Mouse (Mus musculus): Measurements from ENCODE around the gene Stag1. TPM values are rescaled to one million over a fixed set of nuclear protein-coding genes. Genes with fewer than 3 reads are reported as not detected.

Gene Stag1
- polyA plus RNA-seq, 1 experiment from 2014 or later, result 42.7 TPM

DNA sequence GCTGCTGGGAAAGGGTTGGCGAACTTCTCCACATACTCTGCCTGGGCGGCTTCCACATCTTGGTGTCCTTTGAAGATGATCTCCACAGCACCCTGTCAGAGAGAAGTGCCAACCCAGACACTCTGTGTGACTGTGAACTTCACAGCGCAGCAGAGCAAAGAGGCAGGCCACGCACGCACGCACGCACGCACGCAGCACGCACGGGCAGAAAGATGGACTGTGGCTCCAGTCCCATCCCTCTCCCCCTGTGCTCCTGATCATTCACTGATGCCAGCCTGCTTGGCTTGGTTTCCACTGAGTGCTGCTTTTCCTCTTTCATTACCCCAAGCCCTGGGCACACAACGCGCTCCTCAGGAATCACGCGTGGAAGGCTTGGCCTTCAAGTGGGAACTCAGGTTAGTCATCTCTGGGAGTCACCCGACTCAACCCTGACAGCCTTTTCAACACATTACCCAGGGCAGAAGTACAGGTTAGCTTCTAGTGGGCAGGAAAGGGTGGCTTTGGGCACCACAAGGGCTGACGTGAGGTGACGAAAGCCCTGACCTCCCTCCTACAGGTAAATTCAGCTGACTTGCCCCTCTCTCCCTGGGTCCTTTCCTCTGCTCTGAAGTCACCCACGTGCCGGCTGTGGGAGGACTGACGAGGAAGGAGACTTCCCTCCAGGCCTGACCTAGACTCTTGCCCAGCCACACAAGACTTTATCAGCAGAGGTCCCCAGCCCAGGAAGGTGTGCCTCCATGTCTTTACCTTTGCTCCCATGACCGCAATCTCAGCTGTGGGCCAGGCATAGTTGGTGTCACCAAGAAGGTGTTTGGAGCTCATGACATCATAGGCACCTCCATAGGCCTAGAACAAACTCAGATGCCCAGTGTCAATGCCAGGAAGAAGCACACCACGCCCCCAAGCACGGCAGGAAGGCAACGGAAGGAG lies 387.0 kb downstream of the Stag1 start:
- Histone ChIP-seq H3K27me3 (replicated peaks) (no peaks in the 10 kb centered on the region), H3K4me2 (replicated peaks) (no peak overlapping the region), H3K4me3 (no peak overlapping the region), H3K27ac (no peak overlapping the region), H3K36me3 (peaks cover 18% of the 10 kb centered on the region), H3K9me3 (peaks cover 9% of the 10 kb centered on the region), H3K4me1 (no peaks in the 10 kb centered on the region), H3K9ac (no peak overlapping the region)
- ATAC-seq (ENCODE audit: low FRiP score, low read depth), result no peak
- 92% methylated on average over 25 of the region's 25 CpGs for WGBS

GRCm38 (mm10) chr9:100987006-100987405 lies 389.4 kb downstream of the Stag1 start:
- Histone ChIP-seq H3K9me3 (peaks cover 12% of the 10 kb centered on the region), H3K4me2 (replicated peaks) (no peak overlapping the region), H3K4me3 (no peak overlapping the region), H3K36me3 (peaks cover 18% of the 10 kb centered on the region), H3K9ac (no peak overlapping the region), H3K4me1 (no peaks in the 10 kb centered on the region), H3K27me3 (replicated peaks) (no peaks in the 10 kb centered on the region), H3K27ac (no peak overlapping the region)
- 92% methylated on average over 5 of the region's 5 CpGs for WGBS
- no peak for ATAC-seq (ENCODE audit: low FRiP score, low read depth)

DNA sequence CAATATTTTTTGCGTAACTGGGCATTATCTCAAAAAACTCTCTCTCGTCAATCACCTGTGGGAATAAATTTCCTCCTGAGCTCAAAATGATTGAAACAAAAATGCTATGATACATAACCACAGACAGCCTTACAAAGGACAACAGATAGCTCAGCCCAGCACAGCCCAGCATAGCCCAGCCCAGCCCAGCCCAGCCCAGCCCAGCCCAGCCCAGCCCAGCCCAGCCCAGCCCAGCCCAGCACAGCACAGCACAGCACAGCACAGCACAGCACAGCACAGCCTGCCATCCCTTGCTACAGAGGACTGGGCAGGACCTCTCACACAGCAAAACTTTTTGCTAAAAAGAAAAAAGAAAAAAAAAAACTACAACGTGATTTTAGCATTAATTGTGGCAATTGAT lies 390.3 kb downstream of the Stag1 start:
- 93% methylated on average over 3 of the region's 3 CpGs for WGBS
- Histone ChIP-seq H3K27me3 (replicated peaks) (no peaks in the 10 kb centered on the region), H3K36me3 (peaks cover 18% of the 10 kb centered on the region), H3K4me1 (no peaks in the 10 kb centered on the region), H3K4me3 (no peak overlapping the region), H3K9me3 (peaks cover 12% of the 10 kb centered on the region), H3K9ac (no peak overlapping the region), H3K27ac (no peak overlapping the region), H3K4me2 (replicated peaks) (no peak overlapping the region)
- no peak for ATAC-seq (ENCODE audit: low FRiP score, low read depth)

DNA sequence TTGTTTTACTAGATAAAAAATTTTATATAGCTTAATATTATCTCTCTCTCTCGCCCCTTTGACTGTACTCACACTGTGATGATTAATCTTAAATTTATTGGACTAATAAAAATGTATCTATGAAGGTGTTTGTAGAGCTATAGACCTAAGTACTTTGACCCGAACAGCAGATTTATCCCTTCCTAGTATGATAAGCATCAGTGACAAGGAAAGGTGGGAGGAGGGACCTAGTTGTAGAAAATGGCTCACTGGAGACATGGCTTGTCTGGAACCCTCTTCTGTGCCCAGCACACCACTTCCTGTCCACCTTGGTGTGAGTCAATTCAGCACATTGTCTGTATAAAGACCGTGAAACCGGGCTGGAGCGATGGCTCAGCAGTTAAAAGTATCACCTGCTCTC lies 393.0 kb downstream of the Stag1 start:
- WGBS, result 88% methylated on average over 5 of the region's 5 CpGs
- no peak for ATAC-seq (ENCODE audit: low FRiP score, low read depth)
- no peak overlapping the region for H3K9ac ChIP-seq
- H3K4me3 ChIP-seq, result no peak overlapping the region
- peaks cover 21% of the 10 kb centered on the region for H3K36me3 ChIP-seq
- no peaks in the 10 kb centered on the region for H3K4me1 ChIP-seq
- H3K27me3 ChIP-seq (replicated peaks), result no peaks in the 10 kb centered on the region
- H3K4me2 ChIP-seq (replicated peaks), result no peak overlapping the region
- H3K27ac ChIP-seq, result no peak overlapping the region
- peaks cover 12% of the 10 kb centered on the region for H3K9me3 ChIP-seq

- H3K9me3 ChIP-seq, result peaks cover 12% of the 10 kb centered on the region
- no peak overlapping the region for H3K4me2 ChIP-seq (replicated peaks)
- no peak overlapping the region for H3K9ac ChIP-seq
- WGBS, result 91% methylated on average over 2 of the region's 2 CpGs
- peaks cover 20% of the 10 kb centered on the region for H3K36me3 ChIP-seq
- no peak overlapping the region for H3K4me3 ChIP-seq
- no peak overlapping the region for H3K27ac ChIP-seq
- H3K27me3 ChIP-seq (replicated peaks), result no peaks in the 10 kb centered on the region
- ATAC-seq (ENCODE audit: low FRiP score, low read depth), result no peak
- no peaks in the 10 kb centered on the region for H3K4me1 ChIP-seq
Observed at GRCm38 (mm10) chr9:100991321-100991720, 393.7 kb downstream of the Stag1 start.

- no peaks in the 10 kb centered on the region for H3K27me3 ChIP-seq (replicated peaks)
- H3K4me2 ChIP-seq (replicated peaks), result no peak overlapping the region
- peaks cover 20% of the 10 kb centered on the region for H3K36me3 ChIP-seq
- no peaks in the 10 kb centered on the region for H3K4me1 ChIP-seq
- no peak for ATAC-seq (ENCODE audit: low FRiP score, low read depth)
- no peak overlapping the region for H3K9ac ChIP-seq
- peaks cover 12% of the 10 kb centered on the region for H3K9me3 ChIP-seq
- no peak overlapping the region for H3K4me3 ChIP-seq
- H3K27ac ChIP-seq, result no peak overlapping the region
- WGBS, result 89% methylated on average over 2 of the region's 2 CpGs
Observed at GRCm38 (mm10) chr9:100992191-100992590, 394.6 kb downstream of the Stag1 start.

GRCm38 (mm10) chr9:100993937-100994336 lies 396.3 kb downstream of the Stag1 start:
- no peak overlapping the region for H3K9ac ChIP-seq
- no peak overlapping the region for H3K4me2 ChIP-seq (replicated peaks)
- no peaks in the 10 kb centered on the region for H3K27me3 ChIP-seq (replicated peaks)
- 89% methylated on average over 4 of the region's 4 CpGs for WGBS
- H3K4me1 ChIP-seq, result no peaks in the 10 kb centered on the region
- no peak overlapping the region for H3K27ac ChIP-seq
- no peak for ATAC-seq (ENCODE audit: low FRiP score, low read depth)
- H3K9me3 ChIP-seq, result peaks cover 11% of the 10 kb centered on the region
- H3K36me3 ChIP-seq, result peaks cover 20% of the 10 kb centered on the region
- H3K4me3 ChIP-seq, result no peak overlapping the region

- Histone ChIP-seq H3K4me3 (no peak overlapping the region), H3K4me1 (no peaks in the 10 kb centered on the region), H3K9me3 (0 out of 2 replicates have a peak, but pooled peaks cover 3% of the 10 kb centered on the region), H3K4me2 (replicated peaks) (no peak overlapping the region), H3K27ac (no peak overlapping the region), H3K36me3 (peaks cover 17% of the 10 kb centered on the region), H3K27me3 (replicated peaks) (no peaks in the 10 kb centered on the region), H3K9ac (no peak overlapping the region)
- 98% methylated on average over 2 of the region's 2 CpGs for WGBS
- ATAC-seq (ENCODE audit: low FRiP score, low read depth), result no peak
Observed at GRCm38 (mm10) chr9:100997138-100997537, 399.5 kb downstream of the Stag1 start.

- Histone ChIP-seq H3K4me1 (no peaks in the 10 kb centered on the region), H3K36me3 (no peaks in the 10 kb centered on the region), H3K27me3 (replicated peaks) (no peaks in the 10 kb centered on the region), H3K27ac (no peak overlapping the region), H3K4me2 (replicated peaks) (no peak overlapping the region), H3K9me3 (0 out of 2 replicates have a peak, but pooled peaks cover 6% of the 10 kb centered on the region), H3K9ac (no peak overlapping the region), H3K4me3 (no peak overlapping the region)
- 94% methylated on average over 4 of the region's 4 CpGs for WGBS
- ATAC-seq (ENCODE audit: low FRiP score, low read depth), result no peak
Observed at GRCm38 (mm10) chr9:101002053-101002452, 404.5 kb downstream of the Stag1 start.

DNA sequence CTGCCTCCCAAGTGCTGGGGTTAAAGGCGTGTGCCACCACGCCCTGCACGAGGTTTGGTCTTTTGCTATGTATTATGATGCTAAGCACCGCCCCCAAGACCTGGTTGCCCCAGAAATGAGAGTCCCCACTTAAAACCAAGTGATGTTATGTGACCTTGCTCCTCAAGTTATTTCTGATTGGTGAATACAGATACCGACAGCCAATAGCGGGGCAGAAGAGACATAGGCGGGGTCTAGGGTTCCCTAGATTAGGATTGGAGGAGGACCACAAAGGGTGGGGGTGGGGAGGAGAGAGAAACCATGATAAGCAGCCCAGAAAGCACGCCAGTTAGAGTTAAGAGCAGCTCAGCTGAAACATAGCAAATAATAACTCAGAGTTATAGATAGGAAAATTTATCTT lies 405.2 kb downstream of the Stag1 start:
- Histone ChIP-seq H3K4me2 (replicated peaks) (no peak overlapping the region), H3K27me3 (replicated peaks) (no peaks in the 10 kb centered on the region), H3K4me1 (no peaks in the 10 kb centered on the region), H3K4me3 (no peak overlapping the region), H3K27ac (no peak overlapping the region), H3K9me3 (0 out of 2 replicates have a peak, but pooled peaks cover 6% of the 10 kb centered on the region), H3K9ac (no peak overlapping the region), H3K36me3 (no peaks in the 10 kb centered on the region)
- 93% methylated on average over 8 of the region's 8 CpGs for WGBS
- no peak for ATAC-seq (ENCODE audit: low FRiP score, low read depth)

- Histone ChIP-seq H3K9me3 (0 out of 2 replicates have a peak, but pooled peaks cover 6% of the 10 kb centered on the region), H3K9ac (no peak overlapping the region), H3K4me2 (replicated peaks) (no peak overlapping the region), H3K27ac (no peak overlapping the region), H3K4me1 (no peaks in the 10 kb centered on the region), H3K36me3 (no peaks in the 10 kb centered on the region), H3K27me3 (replicated peaks) (no peaks in the 10 kb centered on the region), H3K4me3 (no peak overlapping the region)
- no peak for ATAC-seq (ENCODE audit: low FRiP score, low read depth)
- 94% methylated on average over 5 of the region's 5 CpGs for WGBS
Observed at GRCm38 (mm10) chr9:101003302-101003701, 405.7 kb downstream of the Stag1 start.

GRCm38 (mm10) chr9:101005866-101006265 lies 408.3 kb downstream of the Stag1 start:
- no peak overlapping the region for H3K27ac ChIP-seq
- ATAC-seq (ENCODE audit: low FRiP score, low read depth), result no peak
- H3K9me3 ChIP-seq, result 0 out of 2 replicates have a peak, but pooled peaks cover 6% of the 10 kb centered on the region
- no peaks in the 10 kb centered on the region for H3K27me3 ChIP-seq (replicated peaks)
- no peak overlapping the region for H3K4me3 ChIP-seq
- no peak overlapping the region for H3K4me2 ChIP-seq (replicated peaks)
- 68% methylated on average over 4 of the region's 4 CpGs for WGBS
- no peak overlapping the region for H3K9ac ChIP-seq
- no peaks in the 10 kb centered on the region for H3K36me3 ChIP-seq
- H3K4me1 ChIP-seq, result no peaks in the 10 kb centered on the region
